Mouse (Mus musculus): ENCODE results near the gene Smap1. TPM values are rescaled to one million over a fixed set of nuclear protein-coding genes. Genes with fewer than 3 reads are reported as not detected.
"Not testable (repeated sequence)": the region's sequence is repeated elsewhere in the genome, so short reads cannot be mapped to it uniquely, and the experiment has no call there.

Gene Smap1
- total RNA-seq (2021), result 100 to 1,000 TPM; 132 TPM
- long read RNA-seq, experiment 1, partial matches to known transcripts, result 1 of 63 reads
- long read RNA-seq, experiment 1, other reads (novel, unspliced or antisense), result 59 of 63 reads
- long read RNA-seq, experiment 2, transcript Smap1-201 (10 exons, 2,289 nt), result major isoform, 5 of 72 reads
- long read RNA-seq, experiment 2, partial matches to known transcripts, result 63 of 72 reads
- long read RNA-seq, experiment 2, other reads (novel, unspliced or antisense), result 4 of 72 reads

DNA sequence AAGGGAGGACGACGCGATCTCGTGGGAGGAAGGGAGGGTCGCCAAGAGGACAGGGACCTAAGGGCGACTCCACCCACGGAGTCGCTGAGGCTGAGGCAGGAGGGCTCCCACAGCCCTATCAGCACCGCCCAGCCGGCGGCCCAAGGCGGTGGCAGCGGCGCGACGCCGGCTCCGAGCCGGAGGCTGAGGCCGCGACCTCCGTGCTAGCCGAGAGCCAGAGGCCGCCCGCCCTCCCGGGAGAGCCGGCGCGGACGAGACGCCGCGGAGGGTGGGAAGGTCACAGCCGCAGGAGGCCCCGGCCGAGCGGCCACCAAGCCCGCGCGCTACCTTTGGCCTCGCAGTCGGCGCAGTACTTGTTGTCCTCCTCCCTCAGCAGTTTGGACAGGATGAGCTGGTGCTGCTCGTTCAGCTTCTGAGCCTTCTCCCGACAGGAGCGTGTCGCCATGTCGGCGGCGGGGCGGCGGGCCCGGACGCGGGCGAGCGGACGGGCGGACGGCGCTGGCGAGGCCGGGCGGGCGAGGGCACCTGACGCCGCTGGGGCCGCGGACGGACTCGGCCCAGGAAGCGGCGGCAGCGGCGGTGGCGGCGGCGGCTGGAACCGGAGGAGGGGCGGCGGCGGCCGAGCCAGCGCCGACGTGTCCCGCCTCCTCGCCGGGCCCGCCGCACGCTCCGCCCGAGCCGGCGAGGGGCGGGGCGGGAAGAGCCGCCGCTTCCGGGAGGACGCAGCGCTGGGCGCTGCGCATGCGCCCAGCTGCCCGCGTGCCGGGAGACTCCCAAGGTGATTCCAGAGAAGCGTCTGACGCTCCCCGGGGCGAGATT is at the start of gene Smap1:
Gene Smap1 (minus strand): TSS at position 607 of the 819 bp plus-strand sequence.
- DNase-seq (ENCODE audit: low spot score in 2 of 2), result peak; percentile 75 to 82
- Histone ChIP-seq H3K27ac (peak within 1 kb of the TSS; percentile 97), H3K4me3 (peak within 1 kb of the TSS; percentile 72)
- TF ChIP-seq CTCF (conservative IDR thresholded peaks at IDR 0.05), result no peak

DNA sequence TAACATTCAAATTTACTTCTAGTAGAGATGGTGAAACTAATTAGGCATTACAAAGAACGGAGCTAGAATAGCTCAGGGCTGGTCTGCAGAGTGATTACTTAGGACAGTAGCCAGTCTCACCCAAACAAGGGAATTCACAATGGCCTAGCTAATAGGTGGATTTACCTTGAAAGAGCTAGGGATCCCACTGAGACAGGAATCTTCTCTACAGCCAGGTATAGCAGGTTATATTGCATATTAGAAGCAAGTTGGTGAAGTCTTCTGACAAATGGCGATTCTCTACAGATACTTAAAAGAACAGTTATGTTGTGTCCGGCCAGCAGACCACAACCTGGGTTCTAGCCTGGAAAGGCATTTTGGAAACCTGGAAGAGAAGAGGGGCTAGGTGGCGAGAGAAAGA is 49.0 kb upstream of the Smap1 start:
- not testable (repeated sequence) for H3K27ac ChIP-seq; H3K4me3 ChIP-seq; DNase-seq (ENCODE audit: low spot score in 2 of 2)

DNA sequence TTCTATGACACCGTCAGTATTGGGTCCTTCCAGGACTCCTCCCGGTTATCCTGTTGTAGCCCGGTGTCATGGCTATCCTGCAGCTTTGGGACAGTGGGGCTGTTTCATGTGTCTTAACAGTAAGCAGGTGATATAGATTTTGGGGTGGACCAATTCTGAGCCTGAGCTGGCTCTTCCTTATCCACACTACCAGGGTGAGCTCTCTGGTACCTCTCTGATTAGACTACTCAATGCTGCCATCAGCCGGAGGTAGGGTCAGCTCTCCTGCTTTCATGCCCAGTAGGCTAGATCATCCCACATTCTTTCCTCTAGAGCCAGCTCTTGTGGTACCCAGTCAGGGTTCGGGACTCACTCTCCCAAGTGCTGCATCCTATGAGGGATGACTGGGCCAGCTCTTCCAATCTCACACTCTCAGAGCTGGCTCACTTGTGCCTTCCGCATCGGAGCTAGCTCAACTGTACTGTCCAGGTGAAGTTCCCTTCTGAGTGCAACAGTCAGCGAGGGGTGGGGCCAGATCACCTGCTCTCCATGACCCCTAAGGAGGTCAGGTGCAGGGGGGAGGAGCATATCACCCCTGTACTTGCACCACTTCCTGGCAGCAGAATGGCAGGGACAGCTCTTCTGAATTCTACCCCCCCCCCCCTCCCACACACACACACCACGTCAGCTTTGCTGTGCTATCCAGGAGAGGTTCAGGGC is 46.1 kb upstream of the Smap1 start:
- Histone ChIP-seq H3K4me3 (no peak overlapping the region), H3K27ac (no peak overlapping the region)
- TF ChIP-seq CTCF (conservative IDR thresholded peaks at IDR 0.05), result no peak
- DNase-seq (ENCODE audit: low spot score in 2 of 2), result no peak

- H3K27ac ChIP-seq, result no peak overlapping the region
- DNase-seq (ENCODE audit: low spot score in 2 of 2), result no peak
- no peak overlapping the region for H3K4me3 ChIP-seq
- no peak for TF ChIP-seq CTCF (conservative IDR thresholded peaks at IDR 0.05)
Observed at GRCm38 (mm10) chr1:23966226-23966625, 44.1 kb upstream of the Smap1 start.

GRCm38 (mm10) chr1:23959415-23959732 is 37.3 kb upstream of the Smap1 start:
- TF ChIP-seq CTCF (conservative IDR thresholded peaks at IDR 0.05), result no peak
- Histone ChIP-seq H3K4me3 (no peak overlapping the region), H3K27ac (no peak overlapping the region)
- DNase-seq (ENCODE audit: low spot score in 2 of 2), result no peak

DNA sequence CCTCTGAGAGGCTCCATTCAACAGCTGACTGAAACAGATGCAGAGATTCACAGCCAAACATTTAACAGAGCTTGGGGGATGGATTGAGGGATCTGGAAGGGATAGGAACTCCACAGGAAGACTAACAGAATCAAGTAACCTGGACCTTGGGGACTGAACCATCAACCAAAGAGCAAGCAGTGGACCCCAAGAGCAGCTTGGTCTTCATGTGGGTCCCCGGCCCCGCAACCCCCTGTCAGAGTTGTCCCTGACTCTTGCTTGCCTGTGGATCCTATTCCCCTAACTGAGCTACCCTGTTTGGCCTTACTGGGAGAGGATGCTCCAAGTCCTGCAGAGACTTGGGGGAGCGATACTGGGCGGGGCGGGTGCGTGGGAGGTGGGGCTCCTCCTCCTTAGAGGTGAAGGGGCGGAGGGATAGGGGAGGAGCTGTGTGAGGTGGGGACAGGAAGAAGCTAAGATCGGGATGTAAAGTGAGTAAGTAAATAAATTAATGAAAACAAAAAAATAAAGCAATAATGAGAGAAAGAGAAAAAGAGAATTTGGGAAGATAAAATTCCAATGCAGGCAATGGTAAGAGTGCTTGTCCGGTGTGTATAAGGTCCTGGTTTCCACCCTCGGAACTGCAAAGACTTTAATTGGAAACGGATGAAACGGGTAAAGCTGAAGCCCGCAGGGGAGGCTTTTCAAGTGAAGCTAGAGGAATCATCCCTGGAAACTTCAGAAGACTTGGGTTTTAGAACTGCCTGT is 36.7 kb upstream of the Smap1 start:
- Histone ChIP-seq H3K27ac (no peak overlapping the region), H3K4me3 (no peak overlapping the region)
- TF ChIP-seq CTCF (conservative IDR thresholded peaks at IDR 0.05), result no peak
- DNase-seq (ENCODE audit: low spot score in 2 of 2), result peak in 1 of 2 experiments; percentile 25

DNA sequence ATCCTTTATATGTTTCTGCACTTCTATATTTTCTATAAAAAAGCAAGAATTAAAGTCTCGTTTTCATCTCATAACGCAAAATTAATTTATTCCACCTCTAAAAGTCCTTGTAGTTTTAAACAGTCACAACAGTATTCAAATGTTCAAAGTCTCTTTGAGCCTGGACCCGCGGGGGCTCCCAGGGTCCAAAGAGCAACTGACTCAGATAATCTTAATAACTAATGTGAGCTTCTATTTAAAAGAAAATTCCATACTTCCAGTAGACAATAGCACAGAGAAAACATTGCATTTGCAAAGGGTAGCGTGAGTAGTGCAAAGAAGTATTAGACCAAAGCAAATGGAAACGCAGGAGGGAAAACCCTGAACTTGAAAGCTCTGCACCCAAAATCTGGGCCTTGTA is 36.0 kb upstream of the Smap1 start:
- Histone ChIP-seq H3K4me3 (no peak overlapping the region), H3K27ac (no peak overlapping the region)
- no peak for DNase-seq (ENCODE audit: low spot score in 2 of 2)
- TF ChIP-seq CTCF (conservative IDR thresholded peaks at IDR 0.05), result no peak

GRCm38 (mm10) chr1:23955539-23955938 is 33.4 kb upstream of the Smap1 start:
- no peak for TF ChIP-seq CTCF (conservative IDR thresholded peaks at IDR 0.05)
- no peak for DNase-seq (ENCODE audit: low spot score in 2 of 2)

DNA sequence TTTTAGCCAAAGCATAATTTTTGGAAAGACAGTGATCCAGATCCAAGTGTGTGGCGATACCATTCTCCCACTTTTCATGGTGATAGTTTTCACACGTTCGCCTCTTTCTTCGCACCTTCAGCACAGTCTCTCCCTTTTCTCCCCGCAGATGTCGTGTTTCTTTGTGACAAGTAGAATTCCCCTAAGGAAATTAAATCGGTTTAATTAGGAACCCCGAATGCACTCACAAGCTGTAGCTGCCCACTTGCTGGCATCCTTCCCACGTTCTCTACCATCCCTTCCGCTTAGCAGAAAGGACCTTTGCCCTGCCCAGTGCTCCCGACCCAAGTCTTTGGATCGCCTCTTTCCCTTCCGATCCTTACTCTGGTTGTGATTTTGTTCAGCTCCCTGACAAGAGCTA is 31.8 kb upstream of the Smap1 start:
- no peak overlapping the region for H3K27ac ChIP-seq
- H3K4me3 ChIP-seq, result no peak overlapping the region
- TF ChIP-seq CTCF (conservative IDR thresholded peaks at IDR 0.05), result no peak
- DNase-seq (ENCODE audit: low spot score in 2 of 2), result no peak

More at GRCm38 (mm10) chr1:23955539-23955938, 33.4 kb upstream of the Smap1 start:
- no peak overlapping the region for H3K4me3 ChIP-seq
- no peak overlapping the region for H3K27ac ChIP-seq

GRCm38 (mm10) chr1:23948778-23949699 is 26.9 kb upstream of the Smap1 start:
- H3K4me3 ChIP-seq, result no peak overlapping the region
- no peak overlapping the region for H3K27ac ChIP-seq
- TF ChIP-seq CTCF (conservative IDR thresholded peaks at IDR 0.05), result no peak
- no peak for DNase-seq (ENCODE audit: low spot score in 2 of 2)

- TF ChIP-seq CTCF (conservative IDR thresholded peaks at IDR 0.05), result no peak
- H3K27ac ChIP-seq, result no peak overlapping the region
- no peak overlapping the region for H3K4me3 ChIP-seq
- DNase-seq (ENCODE audit: low spot score in 2 of 2), result no peak
Observed at GRCm38 (mm10) chr1:23948290-23948689, 26.2 kb upstream of the Smap1 start.

DNA sequence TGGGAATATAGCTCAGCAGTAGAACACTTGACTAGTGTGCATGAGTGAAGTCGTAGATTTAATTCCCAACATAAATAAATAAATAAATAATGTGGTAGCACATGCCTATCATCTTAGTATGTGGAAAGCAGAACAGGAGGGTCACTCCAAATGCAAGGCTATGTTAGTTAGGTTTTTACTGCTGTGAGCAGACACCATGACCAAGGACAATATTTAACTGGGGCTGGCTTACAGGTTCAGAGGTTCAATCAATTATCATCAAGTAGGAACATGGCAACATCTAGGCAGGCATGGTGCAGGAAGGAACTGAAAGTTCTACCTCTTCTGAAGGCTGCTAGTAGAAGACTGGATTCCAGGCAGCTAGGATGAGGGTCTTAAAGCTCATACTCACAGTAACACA is 22.0 kb upstream of the Smap1 start:
- no peak for TF ChIP-seq CTCF (conservative IDR thresholded peaks at IDR 0.05)
- H3K4me3 ChIP-seq, result no peak overlapping the region
- H3K27ac ChIP-seq, result peak overlapping the region; percentile 80
- DNase-seq (ENCODE audit: low spot score in 2 of 2), result no peak

All from layer of hippocampus, adult 2 months (tissue).